Mouse (Mus musculus): ENCODE measurements around the gene Kdm2a. TPM values are rescaled to one million over a fixed set of nuclear protein-coding genes. Genes with fewer than 3 reads are reported as not detected.

Gene Kdm2a
- polyA plus RNA-seq, 1 experiment from 2014 or later: 18.5 TPM

GRCm38 (mm10) chr19:4295391-4295790 lies 102.7 kb downstream of the Kdm2a start:
- Histone ChIP-seq H3K4me1 (ENCODE audit: insufficient read depth, low read depth, low read length) (peaks cover 11% of the 10 kb centered on the region), H3K4me3 (ENCODE audit: low read depth, low read length) (no peak overlapping the region), H3K4me2 (replicated peaks; ENCODE audit: low read depth, low read length) (no peak overlapping the region), H3K27ac (ENCODE audit: low read length) (peak overlapping the region; percentile 63; the same call in 1 of the 2 replicates), H3K9ac (replicated peaks; ENCODE audit: low read depth) (no peak overlapping the region), H3K27me3 (replicated peaks; ENCODE audit: insufficient read depth, low read length) (no peaks in the 10 kb centered on the region), H3K36me3 (ENCODE audit: insufficient read depth, low read length) (peaks cover 23% of the 10 kb centered on the region), H3K9me3 (ENCODE audit: low read length) (no peaks in the 10 kb centered on the region)
- DNase-seq (ENCODE audit: low spot score): no peak
- no peak for ATAC-seq
- TF ChIP-seq EP300 (IDR thresholded peaks at IDR 0.05): no peak
- no peak for TF ChIP-seq CTCF (IDR thresholded peaks at IDR 0.05)
- 67% methylated on average over 4 of the region's 4 CpGs for whole genome bisulfite sequencing

GRCm38 (mm10) chr19:4294381-4295097 lies 103.5 kb downstream of the Kdm2a start:
- Histone ChIP-seq H3K27ac (ENCODE audit: low read length) (peak overlapping the region; percentile 63), H3K27me3 (replicated peaks; ENCODE audit: insufficient read depth, low read length) (no peaks in the 10 kb centered on the region), H3K4me1 (ENCODE audit: insufficient read depth, low read depth, low read length) (peaks cover 4% of the 10 kb centered on the region), H3K9ac (replicated peaks; ENCODE audit: low read depth) (no peak overlapping the region), H3K4me3 (ENCODE audit: low read depth, low read length) (no peak overlapping the region), H3K9me3 (ENCODE audit: low read length) (no peaks in the 10 kb centered on the region), H3K36me3 (ENCODE audit: insufficient read depth, low read length) (peaks cover 31% of the 10 kb centered on the region), H3K4me2 (replicated peaks; ENCODE audit: low read depth, low read length) (no peak overlapping the region; the same call in 1 of the 2 replicates)
- WGBS: 57% methylated on average over 14 of the region's 14 CpGs
- DNase-seq (ENCODE audit: low spot score): peak; percentile 80
- TF ChIP-seq CTCF (IDR thresholded peaks at IDR 0.05) (no peak), EP300 (IDR thresholded peaks at IDR 0.05) (peak; percentile 53; the same call in 1 of the 2 replicates)
- peak; percentile 82 for ATAC-seq

GRCm38 (mm10) chr19:4291161-4291560 lies 106.9 kb downstream of the Kdm2a start:
- peaks cover 58% of the 10 kb centered on the region for H3K36me3 ChIP-seq (ENCODE audit: insufficient read depth, low read length)
- DNase-seq (ENCODE audit: low spot score) (no peak), ATAC-seq (no peak)
- H3K9me3 ChIP-seq (ENCODE audit: low read length): no peaks in the 10 kb centered on the region
- TF ChIP-seq EP300 (IDR thresholded peaks at IDR 0.05) (no peak), CTCF (IDR thresholded peaks at IDR 0.05) (no peak)
- no peak overlapping the region for H3K4me2 ChIP-seq (replicated peaks; ENCODE audit: low read depth, low read length)
- H3K9ac ChIP-seq (replicated peaks; ENCODE audit: low read depth): no peak overlapping the region
- no peaks in the 10 kb centered on the region; the same call in 1 of the 2 replicates for H3K4me1 ChIP-seq (ENCODE audit: insufficient read depth, low read depth, low read length)
- H3K4me3 ChIP-seq (ENCODE audit: low read depth, low read length): no peak overlapping the region
- no peak overlapping the region for H3K27ac ChIP-seq (ENCODE audit: low read length)
- WGBS: 93% methylated on average over 11 of the region's 11 CpGs
- H3K27me3 ChIP-seq (replicated peaks; ENCODE audit: insufficient read depth, low read length): no peaks in the 10 kb centered on the region

GRCm38 (mm10) chr19:4290749-4291148 lies 107.3 kb downstream of the Kdm2a start:
- Histone ChIP-seq H3K9me3 (ENCODE audit: low read length) (no peaks in the 10 kb centered on the region), H3K4me3 (ENCODE audit: low read depth, low read length) (no peak overlapping the region), H3K27me3 (replicated peaks; ENCODE audit: insufficient read depth, low read length) (no peaks in the 10 kb centered on the region), H3K36me3 (ENCODE audit: insufficient read depth, low read length) (peaks cover 58% of the 10 kb centered on the region), H3K4me1 (ENCODE audit: insufficient read depth, low read depth, low read length) (no peaks in the 10 kb centered on the region; the same call in 1 of the 2 replicates), H3K9ac (replicated peaks; ENCODE audit: low read depth) (no peak overlapping the region), H3K27ac (ENCODE audit: low read length) (no peak overlapping the region), H3K4me2 (replicated peaks; ENCODE audit: low read depth, low read length) (no peak overlapping the region)
- DNase-seq (ENCODE audit: low spot score): no peak
- ATAC-seq: no peak
- no peak for TF ChIP-seq CTCF (IDR thresholded peaks at IDR 0.05)
- no peak for TF ChIP-seq EP300 (IDR thresholded peaks at IDR 0.05)
- 79% methylated on average over 15 of the region's 15 CpGs for WGBS

GRCm38 (mm10) chr19:4283653-4284052 lies 114.4 kb downstream of the Kdm2a start:
- 40% methylated on average over 7 of the region's 7 CpGs for WGBS

GRCm38 (mm10) chr19:4282898-4283553 lies 115.1 kb downstream of the Kdm2a start, which contains the start of gene Ankrd13d:
Gene Ankrd13d, minus strand, starts transcription at chr19:4283137.
- no peaks in the 10 kb centered on the region for H3K9me3 ChIP-seq (ENCODE audit: low read length)
- H3K27me3 ChIP-seq (replicated peaks; ENCODE audit: insufficient read depth, low read length): no peaks in the 10 kb centered on the region
- TF ChIP-seq EP300 (IDR thresholded peaks at IDR 0.05): no peak
- peak; percentile 85 for TF ChIP-seq CTCF (IDR thresholded peaks at IDR 0.05)
- DNase-seq (ENCODE audit: low spot score) (peak; percentile 94), ATAC-seq (peak; percentile 97)
- no peak within 1 kb of the TSS for H3K27ac ChIP-seq (ENCODE audit: low read length)
- H3K4me2 ChIP-seq (replicated peaks; ENCODE audit: low read depth, low read length): peak within 1 kb of the TSS; percentile 91
- H3K9ac ChIP-seq (replicated peaks; ENCODE audit: low read depth): no peak within 1 kb of the TSS
- peak within 1 kb of the TSS; percentile 59 for H3K4me3 ChIP-seq (ENCODE audit: low read depth, low read length)
- H3K36me3 ChIP-seq (ENCODE audit: insufficient read depth, low read length): peaks cover 14% of the 10 kb centered on the region; the same call in 1 of the 2 replicates
- WGBS: 2% methylated on average over 46 of the region's 50 CpGs
- H3K4me1 ChIP-seq (ENCODE audit: insufficient read depth, low read depth, low read length): no peaks in the 10 kb centered on the region

More at GRCm38 (mm10) chr19:4283653-4284052, 114.4 kb downstream of the Kdm2a start:
- peaks cover 18% of the 10 kb centered on the region for H3K36me3 ChIP-seq (ENCODE audit: insufficient read depth, low read length)
- H3K27me3 ChIP-seq (replicated peaks; ENCODE audit: insufficient read depth, low read length): no peaks in the 10 kb centered on the region
- no peaks in the 10 kb centered on the region for H3K9me3 ChIP-seq (ENCODE audit: low read length)
- TF ChIP-seq EP300 (IDR thresholded peaks at IDR 0.05) (no peak), CTCF (IDR thresholded peaks at IDR 0.05) (no peak)
- no peaks in the 10 kb centered on the region for H3K4me1 ChIP-seq (ENCODE audit: insufficient read depth, low read depth, low read length)
- ATAC-seq: no peak
- H3K4me2 ChIP-seq (replicated peaks; ENCODE audit: low read depth, low read length): peak overlapping the region; percentile 91
- no peak overlapping the region; the same call in 1 of the 2 replicates for H3K4me3 ChIP-seq (ENCODE audit: low read depth, low read length)
- H3K27ac ChIP-seq (ENCODE audit: low read length): no peak overlapping the region
- DNase-seq (ENCODE audit: low spot score): no peak
- H3K9ac ChIP-seq (replicated peaks; ENCODE audit: low read depth): no peak overlapping the region

Measured in lung, postnatal 0 days (tissue).